Mouse (Mus musculus): ENCODE data around the gene Strip1.

Gene Strip1

DNA sequence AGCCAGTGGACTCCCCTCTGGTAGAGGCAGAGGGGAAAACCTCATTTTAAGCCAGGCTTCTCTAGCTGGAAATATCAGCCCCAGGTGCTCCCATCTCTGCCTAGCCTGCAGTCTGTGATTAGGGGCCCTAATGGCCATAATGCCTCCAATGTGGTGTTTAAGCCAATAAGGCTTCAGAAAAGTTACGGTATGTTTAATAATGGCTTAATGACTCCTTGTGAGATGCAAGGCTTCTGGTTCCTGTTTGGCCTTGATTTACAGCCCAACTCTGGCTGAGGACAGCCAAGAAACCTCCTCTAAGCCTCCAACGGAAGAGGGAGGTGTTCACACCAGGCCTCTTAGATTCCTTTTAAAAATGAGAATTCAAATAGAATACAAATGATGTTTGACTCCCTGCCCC is 37.9 kb downstream of the Strip1 start:
- DNase-seq (ENCODE audit: low read depth) = no peak

DNA sequence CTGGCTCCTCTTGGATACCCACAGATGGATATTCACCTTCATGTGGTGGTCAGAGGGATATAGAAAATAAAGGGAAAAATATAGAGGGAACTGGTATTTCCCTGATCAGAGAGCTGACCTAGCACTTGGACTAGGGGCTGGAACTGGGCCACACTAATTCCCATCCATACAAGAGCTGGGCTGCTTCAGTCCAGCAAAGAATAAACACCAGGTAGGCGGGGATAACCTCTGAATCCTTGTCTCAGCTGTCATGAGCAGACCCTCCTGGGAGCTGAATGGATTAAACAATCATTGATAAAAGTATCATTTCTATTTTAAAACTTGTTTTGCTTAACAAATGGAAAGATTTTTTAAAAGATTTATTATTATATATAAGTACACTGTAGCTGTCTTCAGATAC is 39.9 kb downstream of the Strip1 start:
- DNase-seq (ENCODE audit: low read depth) = no peak

DNA sequence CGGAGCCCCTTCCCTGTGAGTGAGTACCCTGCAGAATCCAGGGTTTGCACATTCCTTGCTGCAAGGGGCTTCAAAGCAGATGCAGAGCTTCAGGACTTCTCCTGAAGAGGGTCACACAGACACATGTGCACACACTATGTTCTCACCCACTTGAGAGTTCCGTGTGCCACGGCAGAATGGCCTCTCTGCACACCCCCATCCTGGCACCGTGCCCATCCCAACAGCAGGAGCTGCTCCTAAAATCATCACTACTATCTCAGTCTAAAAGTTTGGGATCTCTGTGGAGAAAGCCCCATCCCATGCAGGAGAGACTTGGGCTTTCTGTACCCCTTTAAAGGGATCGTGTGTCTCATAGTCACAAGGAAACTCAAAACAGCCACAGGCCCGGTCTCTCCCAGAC is 45.0 kb downstream of the Strip1 start:
- DNase-seq (ENCODE audit: low read depth) = no peak

DNA sequence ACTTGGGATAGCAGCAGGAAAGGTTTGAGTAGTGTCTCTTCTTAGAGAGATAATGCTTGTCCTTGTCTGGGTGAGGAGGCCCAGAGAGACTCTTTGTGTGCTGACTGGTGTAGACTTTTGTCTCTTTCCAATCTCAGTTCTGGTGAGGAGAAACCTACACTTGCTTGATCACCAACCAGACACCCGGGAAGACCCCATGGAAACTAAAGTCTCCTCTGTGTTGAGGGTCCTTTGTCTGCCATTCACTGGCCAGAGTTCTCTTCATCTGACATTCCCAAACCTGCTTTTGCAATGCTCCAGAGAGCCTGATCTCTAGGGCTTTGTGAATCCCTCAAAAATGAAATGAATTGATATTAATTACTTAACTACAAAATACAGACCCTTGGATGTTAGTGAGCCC is 47.6 kb downstream of the Strip1 start:
- no peak for DNase-seq (ENCODE audit: low read depth)

DNA sequence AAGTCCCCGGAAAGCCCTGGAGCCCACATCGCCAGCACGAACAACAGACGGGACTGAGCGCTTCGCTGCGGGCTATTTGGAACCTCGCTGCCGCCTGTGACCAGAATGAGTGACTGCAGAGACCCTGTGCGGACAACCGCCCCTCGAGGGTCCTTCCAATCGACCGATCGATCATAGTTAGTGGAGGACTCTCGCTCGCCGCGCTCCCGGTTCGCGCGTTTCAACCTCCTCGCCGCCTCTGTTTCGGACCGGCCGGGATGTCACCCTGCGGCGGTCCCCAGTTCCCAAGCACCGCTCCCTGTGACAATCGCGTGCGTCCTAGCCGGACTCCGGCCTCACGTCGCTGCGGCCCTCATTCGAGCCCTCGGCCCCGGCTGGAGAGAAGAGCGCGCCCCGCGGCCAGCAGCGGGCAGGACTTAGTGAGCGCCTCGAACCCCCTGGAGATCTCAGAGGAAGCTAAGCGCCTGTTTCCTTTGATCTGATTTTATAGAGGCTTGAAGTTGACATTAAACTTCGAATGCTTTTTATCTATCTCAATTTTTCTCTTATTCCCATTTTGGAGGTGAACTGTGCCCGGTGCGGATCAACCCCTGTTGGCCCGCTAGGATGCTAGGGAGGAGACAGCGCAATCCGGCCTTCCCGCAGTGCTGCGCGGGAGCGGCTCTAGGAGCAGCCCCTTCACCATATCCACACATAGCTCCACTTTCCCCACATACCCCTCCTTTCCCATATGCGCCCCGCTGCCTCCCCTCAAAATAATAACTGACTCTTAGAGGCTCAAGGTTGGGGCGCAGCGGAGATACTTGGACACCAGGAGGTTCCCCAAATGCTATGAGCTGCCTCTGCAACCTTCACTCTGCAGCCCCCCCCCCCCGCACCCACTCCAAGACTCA is 48.4 kb downstream of the Strip1 start:
- DNase-seq (ENCODE audit: low read depth) = no peak

DNA sequence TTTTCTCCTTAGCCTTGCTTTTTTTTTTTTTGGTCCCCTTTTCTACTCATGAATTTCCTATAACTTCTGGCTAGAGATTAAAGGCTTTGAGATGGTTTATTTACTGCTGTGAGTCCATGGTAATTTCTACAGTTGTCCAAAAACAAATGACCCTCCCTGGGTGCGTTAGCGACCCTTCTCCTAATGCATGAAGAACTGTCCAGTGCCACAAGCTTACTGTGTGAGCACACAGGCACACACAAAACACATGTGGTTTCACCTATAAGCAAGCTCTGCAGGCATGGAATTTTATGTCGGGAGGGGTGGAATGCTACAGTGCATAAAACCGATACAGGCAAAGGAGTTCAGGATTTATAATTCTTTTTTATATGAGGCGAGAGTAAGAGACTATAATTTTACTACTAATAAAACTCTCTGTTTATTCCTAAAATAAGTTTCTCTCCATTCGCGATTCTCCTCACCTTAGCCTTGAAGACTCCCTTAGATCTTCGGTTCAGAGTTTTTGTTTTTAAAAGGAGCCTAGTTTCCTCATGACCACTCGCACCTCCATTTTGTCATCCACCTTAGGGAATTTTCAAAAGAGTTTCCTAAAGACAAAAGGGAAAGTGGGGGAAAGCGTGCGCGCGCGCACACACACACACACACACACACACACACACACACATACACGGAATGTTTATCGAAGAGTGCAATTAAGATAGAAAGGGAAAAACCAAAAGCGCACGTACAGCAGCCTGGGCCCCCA is 49.2 kb downstream of the Strip1 start:
- DNase-seq (ENCODE audit: low read depth) = no peak

DNA sequence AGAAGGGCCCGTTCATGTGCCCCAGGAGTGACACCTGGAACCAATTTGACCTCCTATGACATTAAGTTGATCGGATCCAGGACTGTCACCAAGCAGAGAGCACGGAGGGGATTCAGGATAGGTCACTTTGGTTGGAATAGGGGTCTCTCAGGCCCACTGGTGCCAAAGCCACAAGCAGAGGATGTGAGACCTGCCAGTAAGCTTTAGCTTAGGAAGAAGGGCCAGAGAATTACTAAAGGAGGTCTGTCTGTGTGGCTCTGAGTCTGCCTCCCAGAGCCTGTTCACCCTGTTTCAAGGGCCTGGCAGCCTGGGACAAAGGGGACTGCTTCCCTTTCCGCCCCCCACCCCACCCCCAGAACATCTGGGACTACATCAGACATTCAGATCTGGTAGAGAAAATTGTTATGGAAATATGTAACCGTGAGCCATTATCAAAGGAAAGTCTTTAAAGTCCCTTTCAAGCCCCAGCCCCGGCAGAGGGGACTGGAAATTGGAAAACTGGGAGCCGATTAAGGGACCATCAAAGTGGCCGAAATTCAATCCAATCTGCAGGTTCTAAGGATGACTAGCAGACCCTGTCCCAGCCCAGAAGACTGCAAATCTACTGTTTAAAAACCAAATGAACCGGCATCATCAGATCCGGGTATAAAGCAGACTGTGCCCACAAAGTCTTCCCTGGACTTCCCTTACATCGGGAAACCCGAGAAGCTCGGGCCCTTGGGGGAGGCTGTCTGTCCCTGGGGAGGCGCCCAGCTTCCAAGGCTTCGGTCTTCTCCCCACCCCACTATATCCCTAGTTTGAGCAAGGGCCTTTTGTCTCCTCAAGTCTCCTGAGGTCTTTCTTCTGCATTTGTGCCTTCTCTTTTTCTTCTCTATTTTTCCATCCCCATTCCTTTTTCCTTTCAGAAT is 50.1 kb downstream of the Strip1 start:
- no peak for DNase-seq (ENCODE audit: low read depth)

DNA sequence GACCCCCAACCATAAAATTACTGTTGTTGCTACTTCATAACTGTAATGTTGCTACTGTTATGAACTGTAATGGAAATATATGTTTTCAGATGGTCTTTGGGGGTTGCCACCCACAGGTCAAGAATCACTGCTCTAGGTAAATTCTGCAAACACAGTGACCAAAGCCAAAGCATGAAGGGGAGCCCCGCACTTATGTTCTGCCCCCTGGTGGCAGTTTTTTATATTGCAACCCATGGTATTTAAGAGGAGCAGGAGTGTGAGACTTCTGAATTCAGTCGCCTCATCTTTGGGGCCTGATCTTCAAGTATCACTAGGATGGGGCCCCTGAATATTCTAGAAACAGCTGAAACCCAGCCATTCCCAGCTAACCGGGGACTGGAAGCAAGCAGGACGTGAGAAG is 52.0 kb downstream of the Strip1 start:
- peak; percentile 77 for DNase-seq (ENCODE audit: low read depth)

DNA sequence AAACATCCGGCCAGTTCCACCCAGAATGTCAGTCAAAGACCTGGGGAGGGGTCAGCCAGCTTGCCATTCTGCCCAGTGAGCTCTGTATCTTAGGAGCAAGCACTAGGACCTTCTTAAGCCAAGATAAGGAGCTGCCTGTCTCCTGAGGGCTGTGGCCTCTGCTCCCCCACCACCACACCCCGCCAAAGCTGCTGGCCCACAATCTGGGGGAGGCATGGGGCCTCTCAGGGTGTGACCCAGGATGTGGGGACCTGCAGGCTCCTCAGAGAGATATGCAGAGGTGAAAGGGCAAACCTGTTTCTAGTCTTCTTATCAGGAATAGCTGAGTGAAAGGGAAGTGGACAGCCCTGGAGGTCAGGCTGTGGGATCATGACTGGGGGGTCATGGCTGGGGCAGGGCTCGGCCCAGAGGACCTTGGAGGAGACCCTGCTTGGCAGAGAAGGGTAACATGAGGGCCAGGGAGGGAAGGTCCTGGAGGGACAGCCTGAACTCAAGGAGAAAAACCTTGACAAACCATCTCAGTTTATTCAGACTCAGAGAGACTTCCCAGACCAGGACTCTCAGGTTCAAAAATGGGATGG is 53.6 kb downstream of the Strip1 start:
- DNase-seq (ENCODE audit: low read depth) = no peak

DNA sequence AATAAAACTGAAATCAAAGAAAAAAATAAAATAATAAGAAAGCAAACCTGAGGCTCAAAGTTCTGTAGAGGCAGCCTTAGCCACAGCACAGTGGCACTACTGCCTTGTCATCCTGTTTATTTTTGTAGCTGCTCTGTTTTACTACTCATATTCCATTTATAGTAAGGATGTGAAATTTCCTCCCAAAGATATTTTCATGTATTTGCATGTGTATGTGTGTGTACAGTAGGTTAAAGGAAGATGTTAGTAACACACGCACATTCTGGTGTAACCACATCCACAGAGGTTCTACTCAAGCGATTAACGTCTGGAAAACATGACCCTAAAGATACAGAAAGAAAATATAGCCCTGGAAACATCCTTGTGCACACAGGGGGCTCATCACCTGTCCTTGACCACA is 54.7 kb downstream of the Strip1 start:
- DNase-seq (ENCODE audit: low read depth) = no peak

DNA sequence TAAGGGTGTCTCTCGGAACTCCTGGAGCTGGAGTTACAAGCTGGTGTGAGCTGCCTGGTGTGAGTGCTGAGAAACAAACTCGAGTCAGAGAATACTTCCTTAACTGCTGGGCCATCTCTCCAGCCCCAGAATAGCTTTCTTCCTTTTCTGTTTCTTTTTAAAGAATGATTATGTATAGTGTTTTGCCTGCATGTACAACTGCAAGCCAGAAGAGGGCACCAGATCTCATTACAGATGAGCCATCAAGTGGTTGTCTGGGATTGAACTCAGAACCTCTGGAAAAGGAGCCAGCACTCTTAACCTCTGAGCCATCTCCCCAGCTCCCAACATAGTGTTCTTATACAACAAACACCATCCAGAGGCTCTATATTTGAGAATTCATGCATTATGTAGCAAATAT is 60.3 kb downstream of the Strip1 start:
- DNase-seq (ENCODE audit: low read depth) = peak; percentile 47

DNA sequence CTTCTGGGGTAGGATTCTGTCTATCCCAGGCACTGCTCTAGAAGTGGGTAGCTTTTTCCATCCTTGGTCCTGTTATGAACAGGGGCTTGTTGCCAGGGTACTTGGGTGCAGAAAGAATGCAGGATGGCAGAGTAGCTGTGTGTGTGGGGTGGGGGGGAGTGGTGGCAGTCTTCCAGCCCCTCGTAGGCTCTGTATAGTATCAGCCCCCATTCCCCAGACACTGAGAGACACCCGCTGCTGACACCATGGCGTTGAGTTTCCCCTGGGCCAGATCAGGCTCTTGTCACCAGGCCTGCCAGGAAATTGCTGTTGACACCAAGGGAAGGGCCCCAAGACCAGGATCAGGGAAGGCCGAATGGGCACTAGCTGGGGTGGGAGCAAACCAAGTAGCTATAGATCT is 62.8 kb downstream of the Strip1 start:
- no peak for DNase-seq (ENCODE audit: low read depth)

DNA sequence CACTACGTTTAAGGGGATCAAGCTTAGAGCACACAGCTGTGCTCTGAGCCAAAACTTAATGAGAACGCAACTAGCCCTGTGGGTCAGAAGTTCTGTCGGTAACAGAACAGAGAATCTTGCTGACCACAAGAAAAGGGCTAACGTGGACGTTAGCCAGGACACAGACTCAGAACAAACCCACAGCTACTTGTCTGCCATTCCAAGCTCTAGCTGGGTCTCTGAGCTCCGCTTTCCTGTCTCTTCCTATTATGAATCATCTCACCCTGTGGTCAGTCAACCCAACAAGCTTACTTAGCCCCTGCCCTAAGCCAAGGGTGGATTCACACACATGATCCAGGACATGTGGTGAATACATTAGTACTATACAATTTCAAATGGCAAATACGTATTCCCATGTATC is 63.7 kb downstream of the Strip1 start:
- peak; percentile 62 for DNase-seq (ENCODE audit: low read depth)

DNA sequence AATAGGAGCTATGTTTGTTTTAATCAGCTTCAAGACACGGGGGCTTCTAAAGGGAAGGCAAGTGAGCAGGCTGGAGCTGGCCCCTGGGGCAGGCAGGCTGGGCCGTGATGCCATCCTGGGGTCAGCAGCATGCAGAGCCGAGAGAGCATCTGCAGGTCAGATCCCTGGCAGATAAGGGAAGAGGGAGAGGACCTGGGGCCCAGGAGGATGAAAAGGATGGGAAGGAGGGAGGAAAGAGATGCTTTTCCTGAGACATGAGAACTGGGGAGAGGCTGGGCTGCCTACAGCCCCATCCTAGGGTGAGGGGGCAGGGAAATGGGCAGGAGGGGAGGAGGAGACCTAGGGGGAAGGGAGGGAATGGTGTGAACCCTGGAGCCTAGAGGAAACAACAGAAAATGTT is 66.2 kb downstream of the Strip1 start:
- no peak for DNase-seq (ENCODE audit: low read depth)

DNA sequence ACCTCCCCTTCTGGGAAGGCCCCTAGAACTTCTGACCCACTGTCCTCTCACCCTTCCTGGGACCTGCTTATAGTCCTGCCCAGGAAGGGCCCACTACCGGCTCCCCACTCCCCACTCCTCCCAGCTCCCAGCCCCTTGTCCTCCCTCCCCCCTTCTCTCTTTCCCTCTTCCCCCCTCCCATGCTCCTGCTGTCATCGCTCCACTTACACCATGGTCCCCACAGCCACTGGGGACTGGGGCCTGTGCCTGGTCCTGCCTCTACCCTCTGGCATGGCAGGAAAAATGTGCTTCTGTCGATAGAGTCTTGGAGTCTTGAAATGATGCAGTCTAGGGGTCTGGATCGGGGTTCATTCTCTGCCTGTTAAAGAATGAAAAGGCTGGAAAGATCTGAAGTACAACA is 67.6 kb downstream of the Strip1 start:
- no peak for DNase-seq (ENCODE audit: low read depth)

DNA sequence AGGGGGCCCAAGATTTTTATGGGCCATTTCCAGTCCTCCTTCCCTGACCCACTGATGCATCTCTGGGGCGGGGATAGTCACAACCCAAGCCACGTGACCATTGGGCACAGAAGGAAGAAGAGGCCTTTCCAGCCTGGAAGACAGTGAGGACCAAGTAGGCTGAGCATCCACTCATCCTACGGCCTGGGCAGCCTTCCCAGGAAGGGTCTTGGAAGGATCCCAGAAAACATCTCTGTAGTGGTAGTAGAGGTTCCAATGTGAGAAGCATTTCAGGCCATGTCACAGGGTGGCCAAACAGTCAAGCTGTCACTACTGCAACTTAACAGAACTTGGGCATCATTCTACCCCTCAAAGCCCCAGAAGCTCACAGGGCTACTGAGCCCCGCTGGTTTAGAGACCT is 68.9 kb downstream of the Strip1 start:
- DNase-seq (ENCODE audit: low read depth) = no peak
